Mouse (Mus musculus) E14TG2a.4 (cell line): ENCODE measurements around the gene Efcab10.

Source experiments
- CTCF ChIP-seq: conservative IDR thresholded peaks from 2 replicates; pipeline ENCODE4 v1.5.1; 2014; ENCODE audit warnings: low read length
- POU5F1 ChIP-seq: IDR thresholded peaks from 2 replicates; pipeline ENCODE4 v1.6.1; 2014; ENCODE audit warnings: low read length, borderline replicate concordance

GRCm38 (mm10) chr12:33390844-33391560 lies 3.7 kb upstream of the Efcab10 start:
- TF ChIP-seq CTCF = no peak
- TF ChIP-seq POU5F1 = no peak
